Mouse (Mus musculus) stomach, embryonic 16.5 days (tissue): ENCODE data around the gene Sptssa. TPM values are rescaled to one million over a fixed set of nuclear protein-coding genes. Genes with fewer than 3 reads are reported as not detected.
"Not testable (repeated sequence)": the region's sequence is repeated elsewhere in the genome, so short reads cannot be mapped to it uniquely, and the experiment has no call there.

ENCODE experiments used
- ATAC-seq: fragments of 200-750 bp; cut with Nextera tagmentation; 2 replicates; pipeline ENCODE4 v1.8.0; 2017; ENCODE audit warnings: moderate number of reproducible peaks, moderate TSS enrichment; ENCODE audit not compliant: insufficient read depth, low FRiP score
- H3K27ac ChIP-seq: fragments of 300-500 bp; sonication (generic); 2 replicates; pipeline ENCODE4 v1.5.1; 2014; ENCODE audit warnings: low read length
- H3K27me3 ChIP-seq: fragments of 300-500 bp; sonication (generic); 2 replicates; pipeline ENCODE4 v1.6.1; 2014; ENCODE audit warnings: low read length, control low read depth, mixed read lengths; ENCODE audit not compliant: control insufficient read depth, insufficient read depth
- H3K36me3 ChIP-seq: fragments of 300-500 bp; sonication (generic); 2 replicates; pipeline ENCODE4 v1.6.1; 2014; ENCODE audit warnings: low read length; ENCODE audit not compliant: control insufficient read depth, insufficient read depth
- H3K4me1 ChIP-seq: fragments of 300-500 bp; sonication (generic); 2 replicates; pipeline ENCODE4 v1.6.1; 2014; ENCODE audit warnings: low read length, control low read depth, mixed read lengths; ENCODE audit not compliant: control insufficient read depth, insufficient read depth
- H3K4me2 ChIP-seq: fragments of 300-500 bp; sonication (generic); 2 replicates; pipeline ENCODE4 v1.6.1; 2014; ENCODE audit warnings: low read depth, low read length, mixed read lengths
- H3K4me3 ChIP-seq: fragments of 300-500 bp; sonication (generic); replicated peaks from 2 replicates; pipeline ENCODE4 v1.5.1; 2014; ENCODE audit warnings: mild to moderate bottlenecking, low read length
- H3K9ac ChIP-seq: fragments of 300-500 bp; sonication (generic); 2 replicates; pipeline ENCODE4 v1.6.1; 2014; ENCODE audit warnings: low read length
- H3K9me3 ChIP-seq: fragments of 300-500 bp; sonication (generic); replicated peaks from 2 replicates; pipeline ENCODE4 v1.6.1; 2016; ENCODE audit warnings: low read length, control low read depth; ENCODE audit not compliant: control insufficient read depth
- WGBS: fragments of 180-500 bp; shearing (Covaris S2); extraction: QIAGEN DNeasy Blood & Tissue Kit; methylation state at CpG from one replicate; pipeline ENCODE4 v1.1.7; 2014; 5-methylcytosine and 5-hydroxymethylcytosine counted together
- polyA plus RNA-seq: library from polyadenylated mRNA; unstranded; fragments of >200 nt; fragmentation: Nextera tagmentation; extraction: Ambion mirVana; gene quantifications from 2 replicates; pipeline ENCODE4 v1.2.1, GENCODE M21; 2015

The Sptssa gene
- polyA plus RNA-seq, 1 experiment from 2014 or later = 225 TPM

DNA sequence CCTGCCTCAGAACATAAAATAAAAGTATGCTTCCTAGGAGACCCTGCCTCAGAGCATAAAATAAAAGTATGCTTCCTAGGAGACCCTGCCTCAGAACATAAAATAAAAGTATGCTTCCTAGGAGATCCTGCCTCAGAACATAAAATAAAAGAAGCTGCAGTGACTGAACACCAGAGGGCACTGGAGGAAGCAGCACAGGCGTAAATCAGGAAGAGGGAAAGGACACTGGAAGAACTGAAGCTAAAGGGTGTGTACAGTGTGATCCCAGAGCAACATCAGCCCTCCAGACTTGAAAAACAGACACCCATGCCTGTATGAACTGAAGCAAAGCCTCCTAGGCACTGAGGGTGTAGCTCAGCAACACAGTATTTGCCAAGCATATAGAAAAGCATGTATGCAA is 26.8 kb upstream of the Sptssa start:
- Histone ChIP-seq H3K9ac (no peak overlapping the region), H3K9me3 (no peaks in the 10 kb centered on the region), H3K36me3 (peaks cover 9% of the 10 kb centered on the region; the same call in 1 of the 2 replicates), H3K27ac (no peak overlapping the region), H3K4me3 (no peak overlapping the region), H3K4me1 (no peaks in the 10 kb centered on the region), H3K4me2 (no peak overlapping the region), H3K27me3 (no peaks in the 10 kb centered on the region)
- no peak for ATAC-seq
- WGBS = 11% methylated on average over 1 of the region's 1 CpGs

DNA sequence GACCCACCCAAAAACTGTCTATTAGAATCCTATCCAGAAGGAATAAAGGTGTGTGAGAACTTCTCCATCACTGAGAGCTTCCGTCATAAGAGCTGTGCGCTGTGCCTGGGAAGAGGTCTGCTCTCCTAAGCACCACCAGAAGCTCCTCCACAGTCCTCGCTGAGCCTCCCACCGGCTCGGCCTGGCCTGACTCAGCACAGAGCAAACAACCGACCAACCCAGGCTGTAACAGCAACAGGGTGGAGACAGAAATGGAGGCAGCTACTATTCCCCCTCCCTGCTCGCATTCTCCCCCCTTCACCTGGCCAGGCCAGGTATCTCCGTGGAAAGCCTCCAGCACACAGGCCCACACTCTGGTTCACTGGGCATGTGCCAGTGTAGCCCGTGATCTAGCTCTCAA is 20.3 kb upstream of the Sptssa start:
- Histone ChIP-seq H3K9ac (no peak overlapping the region), H3K9me3 (no peaks in the 10 kb centered on the region), H3K27ac (no peak overlapping the region), H3K4me2 (no peak overlapping the region), H3K36me3 (peaks cover 12% of the 10 kb centered on the region), H3K4me3 (no peak overlapping the region), H3K27me3 (no peaks in the 10 kb centered on the region), H3K4me1 (no peaks in the 10 kb centered on the region)
- ATAC-seq = peak; percentile 66; the same call in 1 of the 2 replicates
- WGBS = 85% methylated on average over 9 of the region's 9 CpGs

DNA sequence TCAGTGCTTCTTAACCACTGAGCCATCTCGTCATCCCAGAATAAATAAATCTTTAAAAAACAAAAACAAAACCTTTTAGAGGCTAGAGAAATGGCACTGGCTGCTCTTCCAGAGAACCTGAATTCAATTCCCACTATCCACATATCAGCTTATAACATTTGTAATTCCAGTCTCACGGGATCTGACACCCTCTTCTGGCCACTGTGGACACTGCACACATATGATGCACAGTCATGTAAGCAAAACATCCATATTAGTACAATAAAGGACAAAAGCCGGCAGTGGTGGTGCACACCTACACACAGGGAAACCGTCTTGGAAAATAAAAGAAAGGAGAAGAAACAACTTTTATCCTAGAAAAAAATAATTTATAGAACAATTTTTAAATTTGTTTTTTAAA is 19.0 kb upstream of the Sptssa start:
- Histone ChIP-seq H3K4me3 (no peak overlapping the region), H3K4me1 (no peaks in the 10 kb centered on the region), H3K9me3 (no peaks in the 10 kb centered on the region), H3K36me3 (peaks cover 10% of the 10 kb centered on the region; the same call in 1 of the 2 replicates), H3K27me3 (no peaks in the 10 kb centered on the region), H3K27ac (no peak overlapping the region), H3K9ac (no peak overlapping the region), H3K4me2 (no peak overlapping the region)
- no peak for ATAC-seq
- 93% methylated on average over 4 of the region's 4 CpGs for WGBS

- WGBS = 78% methylated on average over 4 of the region's 4 CpGs
- no peak for ATAC-seq
- H3K9me3 ChIP-seq = no peaks in the 10 kb centered on the region
- H3K9ac ChIP-seq = no peak overlapping the region
- H3K36me3 ChIP-seq = peaks cover 6% of the 10 kb centered on the region; the same call in 1 of the 2 replicates
- H3K4me3 ChIP-seq = no peak overlapping the region
- H3K4me1 ChIP-seq = no peaks in the 10 kb centered on the region
- H3K4me2 ChIP-seq = no peak overlapping the region
- no peak overlapping the region for H3K27ac ChIP-seq
- H3K27me3 ChIP-seq = no peaks in the 10 kb centered on the region
Measured at GRCm38 (mm10) chr12:54671262-54671661, 14.9 kb upstream of the Sptssa start.

GRCm38 (mm10) chr12:54668141-54668540 is 11.8 kb upstream of the Sptssa start:
- no peak for ATAC-seq
- Histone ChIP-seq H3K27ac (no peak overlapping the region), H3K9ac (no peak overlapping the region), H3K9me3 (no peaks in the 10 kb centered on the region), H3K4me3 (no peak overlapping the region), H3K36me3 (peaks cover 6% of the 10 kb centered on the region; the same call in 1 of the 2 replicates), H3K27me3 (no peaks in the 10 kb centered on the region), H3K4me2 (no peak overlapping the region), H3K4me1 (no peaks in the 10 kb centered on the region)
- 93% methylated on average over 1 of the region's 1 CpGs for WGBS

DNA sequence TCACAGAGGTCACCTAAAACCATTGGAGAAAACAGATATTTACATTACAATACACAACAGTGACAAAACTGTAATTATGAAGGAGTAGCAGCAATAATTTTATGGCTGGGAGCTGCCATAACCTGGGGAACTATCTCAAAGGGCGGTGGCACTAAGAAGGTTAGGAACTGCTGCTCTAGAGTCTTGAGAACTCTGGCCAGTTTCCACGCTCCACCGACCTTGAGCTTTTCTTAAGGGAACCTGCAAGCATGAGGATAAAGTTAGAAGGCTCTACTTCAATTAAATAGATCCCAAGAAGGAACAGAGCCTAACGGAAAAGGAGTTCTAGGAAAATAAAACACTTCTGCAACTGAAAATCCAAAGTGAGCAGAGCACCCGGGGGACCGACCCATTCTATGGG is 9.2 kb upstream of the Sptssa start:
- H3K4me2 ChIP-seq = no peak overlapping the region
- H3K4me3 ChIP-seq = no peak overlapping the region
- no peak overlapping the region for H3K27ac ChIP-seq
- 78% methylated on average over 6 of the region's 6 CpGs for WGBS
- no peaks in the 10 kb centered on the region for H3K27me3 ChIP-seq
- H3K9me3 ChIP-seq = no peaks in the 10 kb centered on the region
- H3K4me1 ChIP-seq = no peaks in the 10 kb centered on the region
- peaks cover 6% of the 10 kb centered on the region; the same call in 1 of the 2 replicates for H3K36me3 ChIP-seq
- no peak for ATAC-seq
- no peak overlapping the region for H3K9ac ChIP-seq

DNA sequence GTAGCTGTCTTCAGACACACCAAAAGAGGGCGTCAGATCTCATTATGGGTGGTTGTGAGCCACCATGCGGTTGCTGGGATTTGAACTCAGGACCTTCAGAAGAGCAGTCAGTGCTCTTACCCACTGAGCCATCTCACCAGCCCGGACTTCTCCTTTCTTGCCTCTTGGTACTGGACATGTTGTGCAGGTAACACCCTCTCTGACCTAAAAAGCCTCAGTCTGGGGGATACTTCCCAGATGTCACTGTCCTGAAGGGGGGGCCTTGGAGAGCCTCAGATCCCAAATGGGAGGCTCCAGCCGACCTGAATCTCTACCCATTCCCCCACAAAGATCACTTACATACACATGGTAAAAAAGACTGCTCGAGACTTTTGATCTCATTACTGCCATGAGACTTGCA is 5.1 kb upstream of the Sptssa start:
- WGBS = 73% methylated on average over 5 of the region's 5 CpGs
- not testable (repeated sequence) for H3K4me3 ChIP-seq, H3K9ac ChIP-seq, H3K9me3 ChIP-seq, H3K27me3 ChIP-seq, H3K36me3 ChIP-seq, H3K4me1 ChIP-seq, ATAC-seq, H3K4me2 ChIP-seq, H3K27ac ChIP-seq

DNA sequence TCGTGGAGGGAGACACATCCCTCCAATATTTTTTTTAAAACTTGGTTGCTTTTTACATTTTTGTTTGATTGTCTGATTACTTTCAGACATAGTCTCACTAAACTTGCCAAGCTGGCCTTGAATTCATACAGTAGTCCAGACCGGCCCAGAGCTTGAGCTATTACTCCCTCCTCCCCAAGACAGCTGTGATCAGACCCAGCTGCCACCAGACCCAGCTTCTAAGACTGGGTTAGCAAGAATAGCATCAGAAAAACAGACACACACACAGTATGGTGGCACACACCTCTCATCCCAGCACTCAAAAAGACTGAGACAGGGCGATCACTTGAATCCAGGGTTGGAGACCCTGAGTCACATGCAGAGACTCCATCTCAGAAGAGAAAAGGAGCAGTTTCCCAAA is 3.5 kb upstream of the Sptssa start:
- no peak for ATAC-seq
- H3K36me3 ChIP-seq = no peaks in the 10 kb centered on the region
- H3K9me3 ChIP-seq = no peaks in the 10 kb centered on the region
- whole genome bisulfite sequencing = 61% methylated on average over 3 of the region's 3 CpGs
- no peak overlapping the region for H3K4me2 ChIP-seq
- H3K4me3 ChIP-seq = no peak overlapping the region
- H3K27me3 ChIP-seq = no peaks in the 10 kb centered on the region
- H3K27ac ChIP-seq = no peak overlapping the region
- peaks cover 5% of the 10 kb centered on the region for H3K4me1 ChIP-seq
- no peak overlapping the region for H3K9ac ChIP-seq

- no peak overlapping the region for H3K4me2 ChIP-seq
- WGBS = 68% methylated on average over 7 of the region's 7 CpGs
- ATAC-seq = no peak
- H3K36me3 ChIP-seq = no peaks in the 10 kb centered on the region
- no peak overlapping the region for H3K9ac ChIP-seq
- H3K4me1 ChIP-seq = peaks cover 19% of the 10 kb centered on the region
- no peak overlapping the region for H3K27ac ChIP-seq
- no peak overlapping the region for H3K4me3 ChIP-seq
- H3K27me3 ChIP-seq = no peaks in the 10 kb centered on the region
- no peaks in the 10 kb centered on the region for H3K9me3 ChIP-seq
Measured at GRCm38 (mm10) chr12:54658425-54659092, 2.2 kb upstream of the Sptssa start.
